Mouse (Mus musculus) ovary, adult 18-20 months (tissue): ENCODE measurements at regions not wholly inside any gene's neighbourhood (a gene's known extent, or its start where the extent isn't known, plus 50 kb on each side); places are given as distances from the start of the nearest gene placed in this dataset.

Experiments
- DNase-seq: peaks from one replicate; pipeline ENCODE4 v3.0.0; 2022; ENCODE audit warnings: low spot score, mixed read lengths

DNA sequence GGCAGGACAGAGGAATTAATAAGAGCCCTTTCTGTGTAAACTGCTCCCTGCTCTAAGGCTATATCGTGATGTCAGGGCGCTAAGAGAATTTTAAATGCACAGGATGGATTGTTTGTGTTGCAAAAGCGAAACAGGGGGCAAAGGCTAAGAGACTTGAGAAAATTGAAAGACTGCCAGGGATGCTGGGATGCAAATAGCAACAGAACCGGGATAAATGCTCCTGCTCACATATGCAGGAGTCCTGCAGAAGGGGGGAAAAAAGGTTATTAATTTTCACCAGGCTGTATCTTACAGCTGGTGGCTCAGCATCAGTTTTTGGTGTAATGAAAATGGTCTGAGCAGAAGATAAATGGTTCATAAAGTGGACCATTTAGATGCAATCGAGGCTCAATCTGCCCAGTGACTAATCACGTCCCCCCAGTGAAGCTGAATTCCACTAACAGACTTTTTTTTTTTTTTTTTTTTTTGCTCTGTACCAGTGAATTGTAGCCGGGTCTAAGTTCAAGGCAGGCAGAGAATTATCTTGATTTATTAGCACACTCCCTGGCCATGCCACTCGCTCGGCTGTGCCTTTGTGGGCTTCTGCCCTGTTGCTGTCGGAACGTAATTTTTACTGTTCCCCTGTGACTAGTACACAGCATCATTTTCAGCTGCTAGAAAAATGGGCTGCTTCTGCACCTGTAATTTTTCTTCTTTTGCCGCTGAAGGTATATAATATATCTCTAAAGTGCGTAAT lies 222.9 kb upstream of the Pou3f3 start:
- DNase-seq = no peak

DNA sequence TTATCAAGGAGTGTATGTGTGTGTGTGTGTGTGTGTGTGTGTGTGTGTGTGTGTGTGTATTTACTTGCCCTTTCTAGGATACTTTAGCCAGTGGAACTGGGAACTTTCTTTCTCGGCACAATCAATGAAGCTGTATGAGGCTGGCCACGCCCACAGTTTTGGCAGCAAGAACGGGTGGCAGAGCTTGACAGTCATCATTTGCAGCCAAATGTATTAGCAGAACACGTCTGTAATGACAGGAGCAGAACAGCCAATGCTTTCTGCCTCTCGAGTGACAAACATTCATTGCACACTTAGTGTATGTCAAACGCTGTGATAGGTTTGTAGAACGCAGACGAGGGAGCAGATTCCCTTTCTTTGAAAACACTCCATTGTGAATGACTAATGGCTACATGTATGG lies 221.4 kb upstream of the Pou3f3 start:
- DNase-seq = no peak

DNA sequence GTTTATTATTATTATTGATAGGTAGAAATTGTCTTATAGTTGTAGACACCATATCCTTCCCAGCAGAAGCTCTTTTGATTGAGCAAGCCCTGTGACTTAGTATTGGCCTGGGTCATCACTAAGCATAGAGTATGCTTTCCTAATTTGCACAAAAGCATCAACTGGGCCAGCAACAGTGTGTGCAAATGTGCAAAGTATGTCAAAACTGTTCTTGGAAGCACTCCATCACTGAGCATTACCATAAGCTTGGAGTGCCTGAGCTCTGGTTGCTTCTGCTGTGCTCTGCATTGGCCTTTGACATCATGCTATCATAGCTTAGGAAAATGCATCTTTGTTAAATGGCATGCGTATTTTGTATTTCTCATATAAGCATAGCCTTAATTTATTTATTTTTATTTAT lies 220.7 kb upstream of the Pou3f3 start:
- DNase-seq = no peak

DNA sequence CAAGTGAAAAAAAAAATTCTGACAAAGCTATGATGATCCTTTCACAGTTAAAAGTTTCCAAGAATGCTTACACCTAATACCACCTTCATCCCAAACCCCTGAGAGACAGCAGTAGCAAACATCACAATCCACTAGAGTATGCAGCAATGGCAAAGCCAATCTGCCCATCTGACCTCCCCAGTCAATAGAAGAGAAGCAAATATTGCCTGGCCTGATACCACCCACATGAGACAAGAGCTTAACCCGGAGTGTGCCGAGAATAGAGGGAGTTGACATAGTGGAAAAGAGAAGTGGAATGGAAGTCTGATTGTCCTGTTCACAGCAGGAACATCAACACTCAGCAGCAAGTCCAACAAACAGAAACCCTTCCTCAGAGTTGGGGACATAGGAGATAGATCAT lies 219.9 kb upstream of the Pou3f3 start:
- DNase-seq = no peak

DNA sequence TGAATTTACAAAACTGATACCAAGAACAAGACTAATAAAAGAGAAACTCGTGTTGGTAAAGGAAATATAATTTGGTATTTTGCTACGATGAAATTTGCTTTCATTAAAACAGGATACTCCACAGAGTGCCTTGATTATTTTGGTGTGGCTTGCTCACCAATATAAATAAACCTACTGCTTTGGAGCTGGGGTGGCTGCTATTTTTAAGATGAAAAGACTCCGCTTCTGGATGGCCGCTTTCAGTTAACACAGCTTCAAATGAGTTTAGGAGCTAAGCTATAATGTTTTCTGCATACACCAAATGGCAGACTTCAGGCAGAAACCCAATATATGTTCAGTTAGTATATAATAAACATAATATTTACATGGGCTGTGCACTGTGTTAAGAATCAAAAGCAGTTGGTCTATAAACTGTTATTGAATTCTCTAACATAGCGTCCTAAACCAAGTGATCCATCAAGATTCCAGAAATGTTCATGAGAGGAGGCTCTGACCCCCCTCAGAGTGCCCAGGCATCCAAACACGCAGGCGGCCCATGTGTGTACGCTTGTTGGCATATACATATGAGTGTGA lies 215.1 kb upstream of the Pou3f3 start:
- no peak for DNase-seq

DNA sequence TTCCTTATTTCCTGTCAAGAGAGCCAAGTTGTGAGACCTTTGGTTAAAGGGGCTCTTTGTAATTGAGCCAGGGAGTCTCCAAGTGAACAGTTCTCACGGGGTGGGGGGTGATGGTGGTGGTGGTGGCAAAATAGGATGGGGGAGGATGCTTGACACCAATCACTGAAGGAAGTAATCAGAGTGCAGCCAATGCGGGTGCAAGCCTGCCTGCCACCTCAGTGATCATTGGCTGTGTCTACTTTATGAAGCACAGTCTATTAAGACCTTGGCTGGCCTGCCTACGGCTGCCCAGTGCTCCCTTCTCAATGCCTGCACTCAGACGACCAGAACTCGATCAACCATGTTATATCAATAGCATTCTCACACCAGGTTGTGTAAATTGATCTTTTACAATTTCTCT lies 206.0 kb upstream of the Pou3f3 start:
- no peak for DNase-seq

DNA sequence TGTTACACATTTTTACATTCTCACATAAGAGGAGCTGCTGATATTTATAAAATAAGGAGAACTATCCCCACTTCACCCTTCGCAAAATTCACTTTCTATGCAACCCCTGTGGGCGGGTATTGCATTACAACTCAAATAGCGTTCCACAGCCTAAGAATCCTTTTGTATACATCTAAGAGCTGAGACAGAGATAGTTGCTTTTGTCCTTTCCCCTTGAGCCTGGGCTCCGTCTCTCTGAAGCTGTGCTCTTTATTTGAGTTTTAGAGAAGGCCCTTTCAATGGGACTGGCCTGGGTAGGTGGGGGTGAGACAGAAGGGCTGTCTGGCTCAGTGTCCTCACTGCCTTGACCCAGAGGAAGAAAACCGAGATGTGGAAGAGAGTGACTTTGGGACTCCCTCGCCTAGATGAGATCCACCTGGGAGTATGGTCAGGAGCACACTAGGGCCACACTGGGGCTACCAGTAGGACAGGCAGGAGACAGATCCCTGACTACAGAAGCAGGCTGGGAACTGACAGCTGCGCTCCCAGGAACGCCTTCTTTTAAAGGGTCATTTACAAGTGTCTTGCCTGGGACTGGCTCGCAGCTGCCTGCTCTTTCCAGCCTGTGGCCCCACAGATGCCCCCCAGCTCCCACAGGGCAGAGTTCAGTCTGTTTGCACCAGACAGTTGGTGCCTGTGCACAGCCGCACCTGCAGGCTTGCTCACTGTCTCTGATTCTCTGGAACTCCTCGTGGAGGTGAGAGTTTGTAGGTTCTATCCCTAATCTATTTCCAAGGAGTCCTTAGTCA lies 204.5 kb upstream of the Pou3f3 start:
- no peak for DNase-seq

DNA sequence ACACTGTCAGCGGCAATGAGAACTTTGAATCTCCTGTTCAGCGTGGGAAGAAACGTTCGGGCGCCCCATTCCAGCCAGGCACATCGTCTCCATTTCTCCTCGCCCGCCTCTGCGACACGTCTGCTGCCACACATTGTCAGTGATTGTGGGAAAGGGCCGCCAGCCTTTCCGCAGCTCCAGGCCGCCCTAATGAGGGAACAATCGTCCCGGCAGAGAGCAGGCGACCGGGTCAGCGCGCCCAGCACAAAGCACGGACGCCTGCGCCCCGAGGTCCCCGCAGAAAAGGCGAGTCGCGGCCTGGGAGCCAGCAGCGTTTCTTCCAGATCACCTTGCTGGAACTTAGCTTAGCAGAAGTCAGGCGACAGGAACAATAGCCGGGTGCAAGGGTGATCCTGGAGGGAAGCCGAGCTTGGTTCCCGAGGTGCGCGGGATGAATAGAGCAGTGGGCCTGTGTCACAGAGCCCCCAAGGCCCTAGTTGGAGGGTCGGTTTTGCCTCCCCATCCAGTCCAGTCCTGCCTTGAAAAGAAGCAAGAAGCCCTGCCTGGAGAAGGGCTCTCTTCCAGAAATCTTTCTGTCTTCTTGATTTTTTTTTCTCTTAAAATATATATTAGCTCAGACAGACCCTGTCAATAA lies 203.8 kb upstream of the Pou3f3 start:
- DNase-seq = no peak

DNA sequence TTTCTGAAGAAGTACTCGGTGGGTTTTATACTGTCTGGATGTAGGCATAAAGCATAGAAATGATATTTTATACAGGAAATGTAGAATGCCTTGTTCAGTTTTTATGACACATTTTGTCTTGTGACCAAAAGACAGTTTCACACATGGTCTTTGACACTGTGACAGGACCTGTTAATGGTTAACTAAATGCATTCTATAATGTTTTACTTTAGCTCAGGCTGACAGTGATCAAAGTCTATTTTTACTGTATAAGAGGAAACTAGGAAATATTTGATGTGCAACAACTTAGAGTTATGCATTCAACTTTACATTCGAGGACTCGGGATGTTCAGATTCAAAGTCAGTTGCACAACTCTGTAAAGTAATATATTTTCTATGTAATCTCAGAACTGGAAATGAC lies 199.5 kb upstream of the Pou3f3 start:
- no peak for DNase-seq

DNA sequence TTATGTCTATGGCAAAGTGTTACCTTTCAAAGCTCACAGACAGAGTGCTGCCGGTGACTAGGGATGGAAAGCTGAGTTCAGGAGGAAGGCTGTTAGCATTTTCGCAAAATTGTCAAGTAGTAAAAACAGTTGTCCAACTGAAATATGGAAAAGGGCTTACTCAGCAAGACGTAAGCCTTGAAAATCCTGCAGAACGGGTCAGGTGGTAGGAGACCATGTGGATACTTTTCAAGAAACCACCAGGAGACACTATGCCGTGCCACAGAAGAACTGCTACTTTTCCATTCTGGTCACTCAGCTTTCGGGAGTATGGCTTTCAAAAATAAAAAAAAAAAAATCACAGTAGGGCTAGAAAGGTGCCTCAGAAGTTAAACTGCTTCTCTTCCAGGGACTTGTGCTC lies 199.1 kb upstream of the Pou3f3 start:
- DNase-seq = no peak

DNA sequence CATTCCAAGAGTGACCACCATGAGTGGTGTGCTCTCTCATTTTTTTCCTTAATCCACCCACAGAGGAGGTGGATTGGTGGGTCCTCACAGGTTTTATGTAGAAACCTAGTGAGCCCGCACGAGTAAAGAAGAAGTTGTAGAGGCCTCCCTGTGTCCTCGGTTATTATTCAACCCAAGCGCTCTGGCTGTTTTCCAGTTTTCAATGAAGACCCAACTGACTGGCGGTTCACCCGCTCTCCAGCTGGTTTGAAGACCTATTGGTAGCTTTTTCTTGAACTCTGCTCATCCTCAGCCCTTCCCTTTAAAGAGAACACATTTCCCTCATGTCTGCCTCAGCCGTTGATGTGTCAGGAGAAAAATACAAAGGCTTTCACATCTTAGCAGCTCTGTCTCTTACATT lies 196.7 kb upstream of the Pou3f3 start:
- DNase-seq = no peak

DNA sequence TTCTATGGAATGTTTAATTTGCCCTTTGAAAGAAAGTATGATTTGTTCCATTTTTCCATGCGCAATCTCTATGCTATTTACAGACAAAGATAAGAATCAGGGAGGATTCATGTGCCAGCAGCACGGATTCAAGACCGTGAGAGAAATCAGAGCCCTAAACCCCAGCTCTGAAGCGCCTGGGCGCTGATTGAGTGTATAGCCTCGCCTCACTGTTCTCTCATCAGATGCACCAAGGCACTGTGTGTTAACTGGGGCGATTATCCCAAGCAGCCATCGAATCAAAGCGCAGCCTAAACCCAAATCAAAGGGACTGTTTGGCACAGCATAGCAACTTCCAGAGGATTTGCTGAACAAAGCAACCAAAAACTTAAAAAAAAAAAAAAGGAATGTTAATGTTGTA lies 191.1 kb upstream of the Pou3f3 start:
- DNase-seq = no peak

DNA sequence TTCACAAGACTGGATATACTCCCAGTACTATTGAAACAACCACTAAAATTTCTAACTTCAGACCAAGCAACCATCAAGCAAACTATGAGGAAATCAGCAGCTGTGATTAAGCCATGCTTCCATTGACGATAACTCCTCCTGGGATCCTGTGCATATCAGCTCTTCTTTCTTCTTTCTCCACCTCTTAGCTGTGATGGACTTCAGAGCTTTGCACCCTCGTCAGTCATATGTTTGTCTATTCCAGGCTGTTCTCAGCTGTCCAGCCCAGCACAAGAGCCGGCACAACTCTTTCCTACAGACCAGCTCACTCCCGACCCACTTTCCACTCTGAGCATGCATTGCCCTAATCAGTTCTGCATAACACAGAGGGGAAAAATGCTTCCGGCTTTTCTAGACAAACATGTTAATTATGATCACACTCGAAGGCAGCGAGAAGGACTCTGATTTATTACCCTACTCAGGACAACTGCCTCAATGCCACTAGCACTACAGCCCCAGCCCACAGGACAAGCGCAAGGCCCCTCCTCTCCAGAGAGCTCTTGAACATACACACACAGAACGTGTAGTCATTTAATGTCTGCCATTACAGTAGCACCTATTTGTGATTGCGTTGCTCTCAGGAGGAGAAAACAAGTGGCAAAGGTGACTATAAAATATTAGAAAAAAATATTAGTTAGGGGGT lies 190.4 kb upstream of the Pou3f3 start:
- DNase-seq = no peak

DNA sequence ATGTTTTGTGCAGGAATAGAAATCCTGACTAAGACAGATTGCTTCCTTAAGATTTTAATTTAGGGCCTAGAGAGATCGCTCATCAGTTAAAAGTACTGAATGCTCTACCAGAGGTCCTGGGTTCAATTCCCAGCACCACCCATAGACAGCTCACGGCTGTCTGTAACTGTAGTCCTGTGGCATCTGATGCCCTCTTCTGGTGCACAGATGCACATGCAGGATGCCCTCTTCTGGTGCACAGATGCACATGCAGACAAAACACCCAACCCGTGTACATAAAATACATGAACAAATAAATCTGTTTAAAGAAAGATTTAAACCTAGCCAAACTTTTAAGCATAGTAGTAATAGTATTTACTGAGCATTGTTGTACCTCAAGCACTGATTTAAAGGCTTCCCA lies 181.2 kb upstream of the Pou3f3 start:
- DNase-seq = no peak

DNA sequence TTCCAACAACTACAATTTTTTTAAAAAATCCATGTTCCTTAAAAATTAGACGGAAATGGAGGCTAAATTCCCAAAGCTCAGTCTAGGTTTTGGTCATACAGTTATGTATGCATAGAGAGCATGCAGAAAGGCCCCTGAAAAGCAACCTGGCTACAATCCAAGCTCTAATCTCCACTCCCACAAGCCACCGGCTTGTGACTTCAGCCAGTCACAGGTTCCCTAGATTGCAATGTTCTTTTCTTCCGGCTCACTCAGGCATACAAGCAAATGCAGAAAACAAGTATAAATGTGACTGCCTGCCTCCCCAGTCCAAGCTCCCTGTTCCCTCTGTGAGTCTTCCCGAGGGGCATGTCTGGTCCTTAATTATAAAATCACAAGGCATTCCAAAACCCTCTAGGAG lies 171.2 kb upstream of the Pou3f3 start:
- no peak for DNase-seq

DNA sequence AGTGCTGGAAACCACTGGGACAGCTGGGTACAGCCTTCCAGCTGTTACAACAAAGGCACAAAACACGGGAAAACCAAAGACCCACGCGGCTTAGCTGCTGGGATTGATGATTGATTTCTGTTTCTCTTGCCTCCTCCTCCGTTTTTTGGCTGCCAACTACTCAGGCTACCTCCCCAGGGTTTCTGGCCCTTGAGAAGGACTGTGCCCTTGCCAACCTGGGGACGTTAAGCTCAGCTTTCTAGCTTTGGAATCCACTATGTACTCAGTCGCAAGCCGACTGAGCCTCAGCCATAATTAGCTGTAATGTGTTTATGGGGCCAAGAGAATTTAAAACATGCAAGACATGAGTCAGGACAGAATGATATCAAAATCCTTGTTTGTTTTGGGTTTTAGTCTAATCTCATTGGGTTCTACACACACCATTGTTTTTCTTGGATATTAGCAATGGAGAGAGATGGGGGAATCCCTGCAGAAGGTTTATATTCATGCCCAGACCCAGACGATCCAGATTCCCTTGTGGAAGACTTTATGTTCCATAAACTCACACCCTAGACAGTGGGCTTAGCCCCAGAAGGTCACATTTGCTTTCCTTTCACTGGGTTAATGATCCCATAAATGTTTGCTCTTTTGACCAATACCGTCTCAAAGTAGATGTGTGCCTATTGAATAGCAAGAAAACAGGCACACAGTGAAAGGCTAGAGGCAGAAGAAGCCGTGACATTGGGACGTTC lies 167.7 kb upstream of the Pou3f3 start:
- DNase-seq = no peak

DNA sequence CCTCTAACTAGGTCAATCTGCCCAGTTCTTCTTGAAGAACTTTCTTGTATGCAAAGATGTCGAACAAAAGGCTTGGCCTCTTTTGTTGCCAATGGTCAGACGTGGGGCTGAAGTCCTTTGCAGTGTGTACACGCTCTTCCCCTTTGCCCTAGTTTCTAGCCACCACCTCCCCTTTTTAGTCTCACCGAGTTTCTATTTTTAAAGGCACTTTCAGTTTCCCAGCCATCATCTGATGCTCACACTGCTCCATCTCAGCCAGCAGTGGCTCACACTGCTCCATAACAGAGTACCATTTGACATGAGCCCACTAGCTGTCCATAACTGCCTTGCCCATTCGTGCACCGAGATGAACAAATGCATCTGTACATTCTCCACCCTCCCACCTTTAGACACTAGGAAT lies 162.7 kb upstream of the Pou3f3 start:
- no peak for DNase-seq

DNA sequence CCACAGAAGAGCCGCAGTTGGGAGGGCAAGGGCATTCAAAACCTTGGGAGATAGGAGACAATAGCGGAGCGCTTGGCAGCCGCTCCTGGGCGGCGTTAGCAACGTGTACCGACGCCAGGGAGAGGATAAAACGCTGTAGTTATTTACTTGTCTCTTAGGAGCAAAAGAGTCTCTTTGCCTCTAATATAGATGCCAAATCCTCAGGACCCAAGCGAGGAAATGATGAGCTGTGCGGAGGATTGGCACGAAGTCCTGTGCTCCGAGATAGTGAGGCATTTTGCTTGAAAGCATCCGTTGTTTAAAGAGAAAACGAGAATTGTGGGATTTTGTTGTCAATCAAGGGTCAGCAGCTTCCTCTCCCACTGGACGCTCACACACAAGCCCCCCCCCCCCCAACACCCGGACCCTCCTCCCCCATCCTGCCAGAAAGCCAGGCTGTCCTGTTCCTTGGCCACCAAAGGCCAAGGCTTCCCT lies 156.5 kb upstream of the Pou3f3 start:
- DNase-seq = no peak

DNA sequence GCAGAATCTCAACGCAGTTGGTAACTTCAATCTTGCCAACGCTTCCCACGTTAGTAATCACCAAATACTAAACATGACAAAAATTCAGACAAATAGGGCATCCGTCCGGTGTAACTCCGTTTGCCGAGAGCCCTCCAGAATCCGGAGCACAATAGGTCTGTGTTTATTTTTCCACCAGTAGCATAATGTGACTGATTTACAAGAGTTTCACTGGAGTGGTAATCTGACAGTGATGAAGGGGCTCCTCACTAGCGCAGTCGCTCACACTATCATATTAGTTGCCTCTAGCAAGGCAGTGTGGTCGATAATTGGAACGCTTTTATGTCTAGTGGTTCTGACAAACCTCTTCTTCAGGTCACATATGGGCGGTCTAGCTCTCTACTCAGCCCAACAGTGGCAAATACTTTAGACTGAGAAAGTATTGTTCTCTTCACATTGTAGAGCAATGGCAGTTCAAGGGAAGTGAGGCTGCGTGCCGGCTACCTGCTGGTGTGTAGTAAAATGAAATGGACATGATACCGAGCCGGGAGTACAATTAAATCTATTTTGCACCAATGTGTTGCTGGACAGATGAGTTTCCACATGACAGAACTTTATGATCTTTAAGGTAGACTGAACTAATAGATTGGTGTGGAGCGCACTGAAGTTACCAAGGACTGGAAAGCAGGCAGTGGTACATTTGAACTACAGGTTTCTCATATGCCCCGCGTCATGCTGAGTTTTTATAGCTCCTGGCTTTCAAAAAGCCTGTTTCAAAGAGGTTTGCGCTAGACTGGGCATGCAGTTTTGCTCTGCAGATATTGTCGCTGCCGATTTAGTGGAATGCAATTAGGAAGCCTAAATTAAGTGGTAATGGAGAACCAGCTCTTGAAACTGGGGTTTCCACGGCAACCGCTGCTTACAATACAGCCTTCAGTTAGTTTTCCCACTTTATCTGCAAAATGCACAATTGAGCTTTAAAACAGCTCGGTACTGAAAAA lies 155.7 kb upstream of the Pou3f3 start:
- DNase-seq = no peak

DNA sequence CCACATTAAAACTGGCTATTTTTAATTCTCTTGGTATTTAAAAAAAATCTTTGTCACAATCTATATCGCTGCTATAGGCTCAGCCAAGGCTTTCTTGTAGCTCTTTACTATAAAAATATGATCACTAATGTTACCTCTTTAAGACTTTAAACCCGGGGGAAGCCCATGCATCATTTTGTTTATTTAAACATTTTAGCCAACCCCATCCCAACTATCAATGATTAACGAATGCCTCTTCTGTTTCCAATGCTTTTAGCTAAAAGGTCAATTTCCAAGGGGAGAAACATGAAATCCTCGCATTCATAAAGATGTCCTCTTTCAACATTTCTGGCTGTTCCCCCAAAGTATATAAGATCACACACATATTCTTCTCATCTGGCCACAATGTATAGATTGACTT lies 153.6 kb upstream of the Pou3f3 start:
- DNase-seq = no peak
